Mouse (Mus musculus): ENCODE measurements around the gene Trabd2b. TPM values are rescaled to one million over a fixed set of nuclear protein-coding genes. Genes with fewer than 3 reads are reported as not detected.

The Trabd2b gene
- polyA plus RNA-seq, 1 experiment from 2014 or later, result 2.0 TPM

- no peaks in the 10 kb centered on the region for H3K27me3 ChIP-seq (ENCODE audit: control insufficient read depth, insufficient read depth, low read length)
- no peak overlapping the region for H3K4me2 ChIP-seq (replicated peaks; ENCODE audit: low read depth, low read length)
- no peaks in the 10 kb centered on the region for H3K4me1 ChIP-seq (replicated peaks; ENCODE audit: control insufficient read depth, insufficient read depth, low read length)
- H3K36me3 ChIP-seq (ENCODE audit: control insufficient read depth, insufficient read depth, low read length), result no peaks in the 10 kb centered on the region
- WGBS, result 52% methylated on average over 16 of the region's 16 CpGs
- ATAC-seq (ENCODE audit: low FRiP score), result no peak
- no peak overlapping the region for H3K9ac ChIP-seq (ENCODE audit: low read depth, low read length)
- no peak overlapping the region for H3K4me3 ChIP-seq (ENCODE audit: low read depth, low read length)
- no peak overlapping the region for H3K27ac ChIP-seq (ENCODE audit: low read depth, low read length)
- DNase-seq (ENCODE audit: low spot score), result no peak
- no peaks in the 10 kb centered on the region for H3K9me3 ChIP-seq (ENCODE audit: control insufficient read depth, low read length)
Observed at GRCm38 (mm10) chr4:114415925-114416645, 9.6 kb downstream of the Trabd2b start.

- no peak overlapping the region for H3K4me2 ChIP-seq (replicated peaks; ENCODE audit: low read depth, low read length)
- H3K27ac ChIP-seq (ENCODE audit: low read depth, low read length), result no peak overlapping the region
- WGBS, result 79% methylated on average over 2 of the region's 2 CpGs
- H3K27me3 ChIP-seq (ENCODE audit: control insufficient read depth, insufficient read depth, low read length), result no peaks in the 10 kb centered on the region
- H3K4me3 ChIP-seq (ENCODE audit: low read depth, low read length), result no peak overlapping the region
- H3K9ac ChIP-seq (ENCODE audit: low read depth, low read length), result no peak overlapping the region
- H3K9me3 ChIP-seq (ENCODE audit: control insufficient read depth, low read length), result no peaks in the 10 kb centered on the region
- no peak for ATAC-seq (ENCODE audit: low FRiP score)
- no peaks in the 10 kb centered on the region for H3K4me1 ChIP-seq (replicated peaks; ENCODE audit: control insufficient read depth, insufficient read depth, low read length)
- no peak for DNase-seq (ENCODE audit: low spot score)
- no peaks in the 10 kb centered on the region for H3K36me3 ChIP-seq (ENCODE audit: control insufficient read depth, insufficient read depth, low read length)
Observed at GRCm38 (mm10) chr4:114420154-114420553, 13.6 kb downstream of the Trabd2b start.

DNA sequence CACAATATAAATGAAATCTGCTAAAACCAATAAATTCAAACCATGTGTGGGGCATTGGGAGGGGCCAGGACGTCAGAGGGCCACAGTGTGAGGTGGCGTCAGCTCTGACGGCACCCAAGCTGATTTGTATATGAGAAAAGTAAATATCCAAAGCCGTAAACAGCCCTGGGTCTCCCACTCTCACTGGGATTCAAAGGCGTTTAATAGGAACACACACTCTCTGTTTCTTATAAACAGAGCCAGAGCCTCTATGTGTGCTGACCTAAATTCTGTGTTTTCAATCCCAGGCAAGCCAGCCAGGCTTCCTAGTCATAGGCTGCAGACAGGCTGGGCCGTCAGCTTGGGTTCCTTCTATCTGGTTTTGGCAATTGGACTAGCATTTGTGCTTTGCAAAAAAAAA is 16.6 kb downstream of the Trabd2b start:
- DNase-seq (ENCODE audit: low spot score) (no peak), ATAC-seq (ENCODE audit: low FRiP score) (no peak)
- no peaks in the 10 kb centered on the region for H3K4me1 ChIP-seq (replicated peaks; ENCODE audit: control insufficient read depth, insufficient read depth, low read length)
- H3K27ac ChIP-seq (ENCODE audit: low read depth, low read length), result no peak overlapping the region
- no peak overlapping the region for H3K9ac ChIP-seq (ENCODE audit: low read depth, low read length)
- no peak overlapping the region for H3K4me3 ChIP-seq (ENCODE audit: low read depth, low read length)
- 69% methylated on average over 6 of the region's 6 CpGs for WGBS
- H3K9me3 ChIP-seq (ENCODE audit: control insufficient read depth, low read length), result no peaks in the 10 kb centered on the region
- H3K4me2 ChIP-seq (replicated peaks; ENCODE audit: low read depth, low read length), result no peak overlapping the region
- H3K27me3 ChIP-seq (ENCODE audit: control insufficient read depth, insufficient read depth, low read length), result no peaks in the 10 kb centered on the region
- no peaks in the 10 kb centered on the region for H3K36me3 ChIP-seq (ENCODE audit: control insufficient read depth, insufficient read depth, low read length)

DNA sequence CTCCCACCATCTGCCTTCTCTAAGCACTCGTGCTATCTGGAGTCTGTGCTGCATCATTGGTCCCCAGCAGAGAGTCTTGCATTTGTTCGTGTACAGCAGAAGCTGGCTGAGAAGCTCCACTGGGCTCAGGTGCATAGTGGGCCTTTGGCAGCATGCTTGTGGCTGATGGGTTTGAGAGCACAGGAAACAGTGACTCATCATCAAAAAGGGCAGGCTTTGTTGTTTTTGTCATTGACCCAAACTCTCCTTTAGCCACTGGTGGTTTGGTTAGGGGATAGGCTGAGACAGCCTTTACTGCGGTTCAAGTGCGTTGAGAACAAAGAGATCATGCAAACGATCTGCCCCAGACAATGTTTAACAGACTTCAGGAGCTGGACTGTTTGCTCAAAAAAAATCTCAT is 19.3 kb downstream of the Trabd2b start:
- H3K4me3 ChIP-seq (ENCODE audit: low read depth, low read length), result no peak overlapping the region
- no peaks in the 10 kb centered on the region for H3K9me3 ChIP-seq (ENCODE audit: control insufficient read depth, low read length)
- H3K27me3 ChIP-seq (ENCODE audit: control insufficient read depth, insufficient read depth, low read length), result no peaks in the 10 kb centered on the region
- H3K36me3 ChIP-seq (ENCODE audit: control insufficient read depth, insufficient read depth, low read length), result no peaks in the 10 kb centered on the region
- ATAC-seq (ENCODE audit: low FRiP score) (no peak), DNase-seq (ENCODE audit: low spot score) (no peak)
- no peak overlapping the region for H3K9ac ChIP-seq (ENCODE audit: low read depth, low read length)
- no peak overlapping the region for H3K4me2 ChIP-seq (replicated peaks; ENCODE audit: low read depth, low read length)
- WGBS, result 55% methylated on average over 5 of the region's 5 CpGs
- H3K27ac ChIP-seq (ENCODE audit: low read depth, low read length), result no peak overlapping the region
- H3K4me1 ChIP-seq (replicated peaks; ENCODE audit: control insufficient read depth, insufficient read depth, low read length), result no peaks in the 10 kb centered on the region

- H3K27ac ChIP-seq (ENCODE audit: low read depth, low read length), result no peak overlapping the region
- no peaks in the 10 kb centered on the region for H3K9me3 ChIP-seq (ENCODE audit: control insufficient read depth, low read length)
- H3K4me3 ChIP-seq (ENCODE audit: low read depth, low read length), result no peak overlapping the region
- H3K4me1 ChIP-seq (replicated peaks; ENCODE audit: control insufficient read depth, insufficient read depth, low read length), result no peaks in the 10 kb centered on the region
- no peak overlapping the region for H3K9ac ChIP-seq (ENCODE audit: low read depth, low read length)
- DNase-seq (ENCODE audit: low spot score), result no peak
- H3K36me3 ChIP-seq (ENCODE audit: control insufficient read depth, insufficient read depth, low read length), result no peaks in the 10 kb centered on the region
- H3K4me2 ChIP-seq (replicated peaks; ENCODE audit: low read depth, low read length), result no peak overlapping the region
- no peak for ATAC-seq (ENCODE audit: low FRiP score)
- H3K27me3 ChIP-seq (ENCODE audit: control insufficient read depth, insufficient read depth, low read length), result no peaks in the 10 kb centered on the region
- 93% methylated on average over 2 of the region's 2 CpGs for WGBS
Observed at GRCm38 (mm10) chr4:114432742-114433141, 26.2 kb downstream of the Trabd2b start.

GRCm38 (mm10) chr4:114433440-114433839 is 26.9 kb downstream of the Trabd2b start:
- Histone ChIP-seq H3K36me3 (ENCODE audit: control insufficient read depth, insufficient read depth, low read length) (no peaks in the 10 kb centered on the region), H3K4me2 (replicated peaks; ENCODE audit: low read depth, low read length) (no peak overlapping the region), H3K9ac (ENCODE audit: low read depth, low read length) (no peak overlapping the region), H3K27ac (ENCODE audit: low read depth, low read length) (no peak overlapping the region), H3K9me3 (ENCODE audit: control insufficient read depth, low read length) (no peaks in the 10 kb centered on the region), H3K4me3 (ENCODE audit: low read depth, low read length) (no peak overlapping the region), H3K27me3 (ENCODE audit: control insufficient read depth, insufficient read depth, low read length) (no peaks in the 10 kb centered on the region), H3K4me1 (replicated peaks; ENCODE audit: control insufficient read depth, insufficient read depth, low read length) (no peaks in the 10 kb centered on the region)
- WGBS, result 80% methylated on average over 1 of the region's 1 CpGs
- no peak for DNase-seq (ENCODE audit: low spot score)
- ATAC-seq (ENCODE audit: low FRiP score), result no peak

DNA sequence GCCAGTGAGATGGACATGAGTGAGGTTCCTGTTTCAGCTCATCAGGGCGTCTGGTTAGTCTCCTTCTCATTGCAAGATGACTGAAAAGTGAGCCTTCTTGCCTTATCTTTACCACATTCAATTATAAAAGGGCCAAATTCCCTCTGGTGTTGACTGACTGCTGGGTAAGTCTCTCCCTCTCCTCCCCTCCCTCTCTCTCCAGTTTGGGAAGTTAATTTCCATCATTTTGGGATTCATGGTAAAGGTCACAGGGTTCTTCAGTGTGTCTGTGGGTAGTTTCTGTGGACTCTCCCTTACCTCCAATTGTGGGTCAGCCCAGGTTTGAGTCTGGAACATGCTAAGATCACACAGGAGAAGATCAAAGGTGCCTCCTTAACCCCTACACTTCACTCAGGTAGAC is 28.2 kb downstream of the Trabd2b start:
- WGBS, result 73% methylated on average over 1 of the region's 1 CpGs
- DNase-seq (ENCODE audit: low spot score), result no peak

DNA sequence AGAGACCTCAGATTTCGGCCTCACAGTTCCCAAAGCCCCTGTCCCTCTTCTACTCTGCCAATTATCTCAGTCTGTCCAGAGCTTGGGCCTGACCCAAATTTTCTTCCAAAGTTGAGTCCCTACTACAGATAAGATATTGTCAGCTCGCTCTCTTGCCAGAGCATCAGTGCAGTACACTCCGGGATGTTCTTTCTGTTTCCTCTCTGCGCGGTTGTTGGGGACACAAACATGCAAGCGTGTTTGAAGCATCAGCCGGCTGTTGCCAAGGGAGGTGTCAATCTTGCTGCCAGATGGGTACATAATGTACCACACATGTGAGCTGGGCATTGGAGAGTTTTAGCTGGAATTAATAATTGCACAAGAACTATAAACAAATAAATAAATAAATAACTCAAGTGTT is 28.9 kb downstream of the Trabd2b start:
- H3K9ac ChIP-seq (ENCODE audit: low read depth, low read length), result no peak overlapping the region
- DNase-seq (ENCODE audit: low spot score) (no peak), ATAC-seq (ENCODE audit: low FRiP score) (no peak)
- H3K9me3 ChIP-seq (ENCODE audit: control insufficient read depth, low read length), result no peaks in the 10 kb centered on the region
- no peak overlapping the region for H3K27ac ChIP-seq (ENCODE audit: low read depth, low read length)
- no peaks in the 10 kb centered on the region for H3K4me1 ChIP-seq (replicated peaks; ENCODE audit: control insufficient read depth, insufficient read depth, low read length)
- H3K27me3 ChIP-seq (ENCODE audit: control insufficient read depth, insufficient read depth, low read length), result no peaks in the 10 kb centered on the region
- H3K4me3 ChIP-seq (ENCODE audit: low read depth, low read length), result no peak overlapping the region
- no peaks in the 10 kb centered on the region for H3K36me3 ChIP-seq (ENCODE audit: control insufficient read depth, insufficient read depth, low read length)
- WGBS, result 81% methylated on average over 7 of the region's 7 CpGs
- H3K4me2 ChIP-seq (replicated peaks; ENCODE audit: low read depth, low read length), result no peak overlapping the region

More for the DNA sequence above, 28.2 kb downstream of the Trabd2b start:
- no peak for ATAC-seq (ENCODE audit: low FRiP score)
- H3K9ac ChIP-seq (ENCODE audit: low read depth, low read length), result no peak overlapping the region
- H3K4me1 ChIP-seq (replicated peaks; ENCODE audit: control insufficient read depth, insufficient read depth, low read length), result no peaks in the 10 kb centered on the region
- no peaks in the 10 kb centered on the region for H3K9me3 ChIP-seq (ENCODE audit: control insufficient read depth, low read length)
- H3K27me3 ChIP-seq (ENCODE audit: control insufficient read depth, insufficient read depth, low read length), result no peaks in the 10 kb centered on the region
- no peaks in the 10 kb centered on the region for H3K36me3 ChIP-seq (ENCODE audit: control insufficient read depth, insufficient read depth, low read length)
- no peak overlapping the region for H3K4me3 ChIP-seq (ENCODE audit: low read depth, low read length)
- no peak overlapping the region for H3K27ac ChIP-seq (ENCODE audit: low read depth, low read length)
- no peak overlapping the region for H3K4me2 ChIP-seq (replicated peaks; ENCODE audit: low read depth, low read length)

GRCm38 (mm10) chr4:114438764-114439163 is 32.2 kb downstream of the Trabd2b start:
- Histone ChIP-seq H3K9ac (ENCODE audit: low read depth, low read length) (no peak overlapping the region), H3K4me2 (replicated peaks; ENCODE audit: low read depth, low read length) (no peak overlapping the region)

More at GRCm38 (mm10) chr4:114438764-114439163, 32.2 kb downstream of the Trabd2b start:
- H3K4me3 ChIP-seq (ENCODE audit: low read depth, low read length), result no peak overlapping the region
- DNase-seq (ENCODE audit: low spot score) (peak; percentile 19), ATAC-seq (ENCODE audit: low FRiP score) (no peak)
- H3K27ac ChIP-seq (ENCODE audit: low read depth, low read length), result no peak overlapping the region
- no peaks in the 10 kb centered on the region for H3K27me3 ChIP-seq (ENCODE audit: control insufficient read depth, insufficient read depth, low read length)
- H3K9me3 ChIP-seq (ENCODE audit: control insufficient read depth, low read length), result no peaks in the 10 kb centered on the region
- H3K36me3 ChIP-seq (ENCODE audit: control insufficient read depth, insufficient read depth, low read length), result no peaks in the 10 kb centered on the region
- 62% methylated on average over 2 of the region's 2 CpGs for WGBS
- no peaks in the 10 kb centered on the region for H3K4me1 ChIP-seq (replicated peaks; ENCODE audit: control insufficient read depth, insufficient read depth, low read length)
